Mouse (Mus musculus): ENCODE results near the gene Tfg.

Gene Tfg

GRCm38 (mm10) chr16:56646382-56647172, 70.7 kb downstream of the Tfg start:
- DNase-seq (ENCODE audit: low read depth in 1 of 2, low spot score in 2 of 2) = no peak

DNA sequence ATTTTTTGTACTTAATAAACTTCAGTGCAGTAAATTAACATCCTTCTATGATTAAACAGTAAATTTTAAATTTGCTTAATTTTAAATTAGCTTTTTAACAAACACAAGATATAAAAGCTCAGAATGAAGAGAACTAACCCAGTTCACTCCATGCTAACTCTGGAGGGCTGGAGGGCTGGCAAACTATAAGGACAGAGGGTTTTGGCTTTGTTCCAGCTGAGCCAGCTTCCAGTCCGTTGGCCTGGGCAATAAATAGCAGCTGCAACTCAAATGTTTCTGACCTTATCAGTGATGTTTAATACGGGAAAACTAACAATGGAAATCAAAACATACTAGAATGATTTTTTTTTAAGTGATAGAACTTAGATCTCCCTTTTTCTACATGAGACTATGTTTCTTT, 72.0 kb downstream of the Tfg start:
- no peak for DNase-seq (ENCODE audit: low read depth in 1 of 2, low spot score in 2 of 2)
